Mouse (Mus musculus) kidney, postnatal 14 days (tissue): Measurements from ENCODE around the gene Krt25.
A peak's percentile ranks its signal among the peaks of the same experiment; 100 is the strongest.

ENCODE experiments used
- DNase-seq: peaks from one replicate; pipeline ENCODE4 v3.0.0; 2022; ENCODE audit warnings: mixed read lengths

The Krt25 gene

GRCm38 (mm10) chr11:99322851-99323250 is at the start of gene Krt25:
TSS of gene Krt25 (minus strand) at chr11:99322951.
- no peak for DNase-seq

GRCm38 (mm10) chr11:99369853-99370451 is 47.2 kb upstream of the Krt25 start:
- no peak for DNase-seq

- peak; percentile 8 for DNase-seq
Observed at GRCm38 (mm10) chr11:99369229-99369628, 46.5 kb upstream of the Krt25 start.

- DNase-seq = no peak
Observed at GRCm38 (mm10) chr11:99366791-99367190, 44.0 kb upstream of the Krt25 start.

- peak; percentile 29 for DNase-seq
Observed at GRCm38 (mm10) chr11:99364412-99364811, 41.7 kb upstream of the Krt25 start.

DNA sequence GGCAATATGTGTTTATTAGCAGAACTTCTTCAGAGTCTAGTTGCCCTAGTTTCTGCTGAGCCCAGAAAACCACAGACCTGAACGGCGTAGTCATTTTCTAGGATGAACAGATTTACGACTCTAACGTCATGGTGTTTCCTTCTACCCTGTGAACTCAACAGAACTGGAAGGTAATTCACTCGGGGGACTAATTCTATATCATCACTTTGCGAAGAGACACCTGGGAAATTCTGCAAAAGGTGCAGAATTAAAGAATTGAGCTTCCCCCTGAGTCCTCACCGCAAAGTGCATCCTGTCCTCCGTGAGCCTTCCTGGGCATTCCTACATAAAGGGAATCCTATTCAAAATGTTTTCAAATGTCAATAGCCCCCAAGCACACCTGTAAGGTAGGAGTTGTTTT is 38.7 kb upstream of the Krt25 start:
- DNase-seq = no peak

DNA sequence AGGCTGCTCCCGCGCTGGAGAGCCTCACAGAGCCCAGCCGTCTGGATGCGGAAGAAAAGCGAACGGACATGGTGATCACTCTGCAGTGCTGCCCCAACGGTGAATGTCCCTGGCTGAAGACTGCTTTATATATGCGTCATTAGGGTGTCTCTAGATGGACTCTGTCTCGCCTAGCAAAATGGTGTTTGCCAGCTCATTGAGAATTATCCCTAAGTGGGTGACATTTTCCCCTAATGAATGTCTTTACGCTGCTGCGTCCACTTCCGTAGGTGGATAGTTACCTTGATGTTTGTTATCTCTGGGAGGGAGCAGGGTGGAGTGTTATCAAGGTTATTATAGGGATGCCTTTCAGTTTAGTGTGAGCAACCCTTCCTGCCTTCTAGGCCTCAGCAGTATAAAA is 28.3 kb upstream of the Krt25 start, which contains the start of gene Krt27:
TSS of gene Krt27 (minus strand) at position 101 of the 400 bp plus-strand sequence.
- DNase-seq = no peak

- no peak for DNase-seq
Observed at GRCm38 (mm10) chr11:99339299-99339847, 16.6 kb upstream of the Krt25 start.

GRCm38 (mm10) chr11:99337866-99338265 is 15.1 kb upstream of the Krt25 start, which contains the start of gene Krt26:
TSS of gene Krt26 (minus strand) at chr11:99337966.
- no peak for DNase-seq

DNA sequence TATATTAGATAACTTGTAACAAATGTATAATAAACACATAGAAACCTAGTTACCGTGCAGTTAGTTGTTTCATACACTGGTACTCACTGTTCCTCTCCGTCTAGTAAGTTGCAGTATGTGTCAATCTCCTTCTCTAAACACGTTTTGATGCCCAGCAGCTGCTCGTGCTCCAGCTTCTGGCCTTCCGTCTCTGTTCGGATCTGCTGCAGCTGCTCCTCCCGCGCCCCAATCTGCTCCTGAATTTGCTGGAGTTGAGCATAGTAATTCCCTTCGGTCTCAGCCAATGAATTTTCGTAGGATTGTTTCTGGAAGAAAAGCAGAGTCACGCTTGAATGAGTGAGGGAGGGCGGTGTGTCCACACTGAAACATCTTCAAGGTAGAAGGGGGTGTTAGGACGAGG is 10.7 kb upstream of the Krt25 start:
- no peak for DNase-seq

GRCm38 (mm10) chr11:99329655-99330054 is 6.9 kb upstream of the Krt25 start:
- DNase-seq = no peak

- DNase-seq = no peak
Observed at GRCm38 (mm10) chr11:99321094-99321493, 1.7 kb downstream of the Krt25 start.

GRCm38 (mm10) chr11:99319127-99319526 is 3.6 kb downstream of the Krt25 start:
- DNase-seq = no peak

DNA sequence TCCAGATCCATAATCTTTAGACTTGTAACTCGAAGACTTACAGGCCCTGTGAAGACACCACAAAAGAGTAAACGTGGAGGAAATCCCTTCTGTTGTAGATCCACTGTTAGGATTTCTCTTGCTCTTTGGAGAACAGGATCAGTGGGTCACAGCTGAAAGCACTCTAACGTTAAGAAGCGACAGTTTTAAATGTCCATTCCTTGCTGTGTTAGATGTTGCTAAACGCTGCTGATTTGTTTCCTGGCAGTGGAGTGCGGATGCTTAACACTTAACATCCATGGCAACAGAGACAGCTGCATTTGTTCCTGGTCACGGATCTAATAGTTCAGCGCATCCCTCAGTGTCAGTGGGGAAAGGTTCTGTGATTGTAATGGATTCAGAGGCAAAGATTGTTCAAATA is 6.2 kb downstream of the Krt25 start:
- no peak for DNase-seq

GRCm38 (mm10) chr11:99314594-99314993 is 8.2 kb downstream of the Krt25 start:
- DNase-seq = no peak

DNA sequence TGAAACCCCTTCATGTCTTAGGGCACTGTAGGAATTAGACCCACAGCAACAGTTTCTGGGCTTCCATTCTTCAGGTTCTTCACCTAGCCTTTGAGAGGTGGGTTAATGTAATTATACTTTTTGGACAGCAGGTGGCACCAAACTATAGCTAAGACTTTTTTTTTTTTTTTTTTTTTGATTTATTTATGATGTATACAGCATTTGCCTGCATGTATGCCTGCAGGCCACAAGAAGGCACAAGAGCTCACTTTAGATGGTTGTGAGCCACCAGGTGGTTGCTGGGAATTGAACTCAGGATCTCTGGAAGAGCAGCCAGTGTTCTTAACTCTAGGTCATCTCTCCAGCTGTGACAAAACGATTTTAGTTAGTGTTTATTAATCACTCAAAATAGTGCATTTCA is 11.9 kb downstream of the Krt25 start:
- DNase-seq = peak; percentile 21

- DNase-seq = peak; percentile 67
Observed at GRCm38 (mm10) chr11:99307579-99307978, 15.2 kb downstream of the Krt25 start.

GRCm38 (mm10) chr11:99295039-99295438 is 27.7 kb downstream of the Krt25 start:
- no peak for DNase-seq

DNA sequence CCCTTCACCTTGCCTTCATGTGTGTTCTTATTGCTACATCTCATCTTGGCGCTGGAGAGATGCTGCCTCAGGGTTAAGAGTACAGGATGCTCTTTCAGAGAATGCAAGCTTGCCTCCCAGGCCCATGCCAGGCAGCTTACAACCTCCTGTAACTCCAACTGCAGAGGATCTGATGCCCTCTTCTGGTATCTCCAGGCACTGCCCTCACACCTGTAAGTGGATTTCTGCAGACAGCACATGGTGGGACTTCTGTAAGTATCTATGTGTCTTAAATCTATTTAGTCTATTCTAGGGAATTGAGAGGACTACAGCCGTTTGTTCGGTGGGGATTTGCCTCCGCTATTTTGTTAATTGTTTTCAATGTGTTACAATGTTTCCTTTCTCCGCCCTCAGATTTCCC is 29.9 kb downstream of the Krt25 start:
- DNase-seq = peak; percentile 53

GRCm38 (mm10) chr11:99284833-99285312 is 37.9 kb downstream of the Krt25 start, which contains the start of gene Krt24:
TSS of gene Krt24 (minus strand) at chr11:99285262.
- no peak for DNase-seq

GRCm38 (mm10) chr11:99284011-99284410 is 38.7 kb downstream of the Krt25 start:
- DNase-seq = no peak

- no peak for DNase-seq
Observed at GRCm38 (mm10) chr11:99283334-99283733, 39.4 kb downstream of the Krt25 start.

DNA sequence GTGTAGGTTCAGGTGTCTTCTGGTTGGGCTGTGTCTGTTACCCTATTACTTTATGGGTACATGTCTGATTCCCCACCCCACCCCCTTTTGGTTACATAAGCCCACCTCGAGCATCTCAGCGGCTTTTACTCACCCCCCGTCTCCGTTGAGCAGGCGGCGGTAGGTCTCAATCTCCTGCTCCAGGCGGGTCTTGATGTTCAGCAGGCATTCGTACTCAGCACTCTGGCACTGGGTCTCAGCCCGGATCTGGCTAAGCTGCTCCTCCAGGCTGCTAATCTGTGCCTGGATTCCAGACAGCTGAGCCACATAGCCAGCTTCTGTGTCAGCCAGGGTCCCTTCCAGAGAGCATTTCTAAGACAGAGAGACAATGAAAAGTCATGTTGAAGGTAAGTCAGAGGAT is 41.6 kb downstream of the Krt25 start:
- no peak for DNase-seq

GRCm38 (mm10) chr11:99279986-99280385 is 42.8 kb downstream of the Krt25 start:
- DNase-seq = no peak

- DNase-seq = no peak
Observed at GRCm38 (mm10) chr11:99276786-99277185, 46.0 kb downstream of the Krt25 start.
